Mouse (Mus musculus): ENCODE results near the gene Ccdc141. TPM values are rescaled to one million over a fixed set of nuclear protein-coding genes. Genes with fewer than 3 reads are reported as not detected.
A peak's percentile ranks its signal among the peaks of the same experiment; 100 is the strongest.

The Ccdc141 gene
- total RNA-seq, 4 experiments from 2014 or later, result 169 to 239 (median 208) TPM

GRCm38 (mm10) chr2:77061871-77062270, 108.6 kb downstream of the Ccdc141 start:
- peak; percentile 39 for DNase-seq (ENCODE audit: low spot score)

DNA sequence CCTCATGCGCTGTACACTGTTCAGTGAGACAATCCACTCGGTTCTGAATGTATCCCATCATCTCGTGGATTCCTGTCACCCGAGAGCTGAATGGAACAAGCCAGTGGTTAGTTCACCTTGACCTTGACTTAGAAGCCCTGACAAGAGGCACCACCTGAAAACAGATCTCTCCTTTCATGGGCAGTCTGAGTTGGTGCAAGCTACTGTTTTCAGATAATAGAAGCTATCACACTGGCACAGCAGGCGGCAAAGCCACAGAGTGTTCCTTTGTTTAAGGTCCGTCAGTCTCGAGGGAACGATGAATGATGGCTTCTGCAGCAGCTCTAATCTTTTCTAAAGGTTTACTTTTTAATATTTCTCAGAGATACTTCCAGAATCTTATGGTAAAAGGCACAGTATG, 110.8 kb downstream of the Ccdc141 start:
- no peak for DNase-seq (ENCODE audit: low spot score)

DNA sequence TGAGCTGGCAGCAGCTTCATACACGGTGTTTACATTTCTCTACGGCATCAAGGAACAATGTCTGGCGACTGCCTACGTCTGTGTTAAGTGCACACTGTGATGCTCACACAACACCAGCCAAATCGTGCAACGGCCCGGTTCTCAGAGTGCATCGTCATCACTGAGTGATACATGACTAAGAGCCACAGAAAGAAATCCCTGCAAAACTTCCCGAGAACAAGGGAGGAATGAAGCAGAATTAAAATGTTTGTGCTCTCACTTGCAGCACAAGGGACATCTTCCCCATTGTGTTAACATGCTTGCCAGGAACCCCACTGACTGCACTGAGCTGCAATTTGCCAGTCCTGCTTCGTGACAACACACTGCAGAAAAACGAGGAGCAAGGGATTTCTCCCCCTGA, 114.1 kb downstream of the Ccdc141 start:
- DNase-seq (ENCODE audit: low spot score), result no peak

- DNase-seq (ENCODE audit: low spot score), result no peak
Observed at GRCm38 (mm10) chr2:77042912-77043311, 127.5 kb downstream of the Ccdc141 start.

GRCm38 (mm10) chr2:77039683-77040082, 130.8 kb downstream of the Ccdc141 start:
- no peak for DNase-seq (ENCODE audit: low spot score)

DNA sequence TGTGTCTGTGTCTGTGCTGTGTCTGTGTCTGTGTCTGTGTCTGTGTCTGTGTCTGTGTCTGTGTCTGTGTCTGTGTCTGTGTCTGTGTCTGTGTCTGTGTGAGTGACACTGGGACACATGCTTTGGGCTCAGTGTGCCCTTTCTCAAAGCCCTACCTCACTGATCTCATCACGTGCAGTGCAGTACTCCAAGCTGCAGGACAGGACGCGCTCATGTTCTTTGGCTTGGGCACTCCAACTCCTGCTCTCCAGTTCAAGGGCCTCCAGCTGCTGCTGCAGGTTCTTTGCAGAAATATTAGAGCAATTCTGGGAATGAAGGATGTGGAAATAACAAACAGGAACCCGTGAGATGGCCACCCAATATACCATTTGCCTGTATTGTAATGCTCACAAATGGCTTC, 131.2 kb downstream of the Ccdc141 start:
- no peak for DNase-seq (ENCODE audit: low spot score)

- no peak for DNase-seq (ENCODE audit: low spot score)
Observed at GRCm38 (mm10) chr2:77037211-77037610, 133.2 kb downstream of the Ccdc141 start.

GRCm38 (mm10) chr2:77034112-77034511, 136.3 kb downstream of the Ccdc141 start:
- DNase-seq (ENCODE audit: low spot score), result peak; percentile 40

DNA sequence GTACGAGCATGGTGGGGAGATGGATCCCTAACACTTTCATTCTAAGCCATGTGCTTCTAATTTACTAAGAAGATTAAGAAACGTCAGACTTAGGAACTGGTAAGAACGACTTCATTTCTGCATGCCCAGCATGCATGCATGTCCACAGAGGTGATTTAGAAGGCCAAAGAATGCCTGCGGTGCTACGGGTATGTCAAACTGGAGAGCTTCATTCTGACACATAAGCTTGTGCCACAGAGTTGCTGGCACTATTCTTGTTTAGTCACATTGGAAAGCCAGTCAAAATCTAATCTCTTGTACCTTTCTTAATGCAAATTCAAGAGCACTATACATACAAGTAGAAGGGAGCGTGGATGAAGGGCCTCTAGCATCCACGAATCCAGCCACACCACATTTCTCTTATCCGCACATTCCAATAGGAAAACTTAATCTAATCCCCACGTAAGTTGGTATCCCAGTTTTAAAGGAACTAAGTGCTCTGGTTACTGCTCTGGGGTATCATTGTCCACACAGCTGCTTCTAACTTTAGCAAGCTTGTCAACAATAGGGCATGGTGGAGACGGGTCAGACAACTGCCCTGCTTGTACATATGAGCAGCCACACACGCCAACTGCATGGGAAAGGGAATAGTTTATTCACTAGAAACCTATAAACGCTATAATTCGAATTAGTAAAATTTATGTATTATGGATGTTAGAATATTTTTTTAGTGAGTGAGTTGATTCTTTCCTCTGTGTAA, 136.9 kb downstream of the Ccdc141 start:
- peak; percentile 20 for DNase-seq (ENCODE audit: low spot score)

- DNase-seq (ENCODE audit: low spot score), result no peak
Observed at GRCm38 (mm10) chr2:77020649-77021048, 149.8 kb downstream of the Ccdc141 start.

DNA sequence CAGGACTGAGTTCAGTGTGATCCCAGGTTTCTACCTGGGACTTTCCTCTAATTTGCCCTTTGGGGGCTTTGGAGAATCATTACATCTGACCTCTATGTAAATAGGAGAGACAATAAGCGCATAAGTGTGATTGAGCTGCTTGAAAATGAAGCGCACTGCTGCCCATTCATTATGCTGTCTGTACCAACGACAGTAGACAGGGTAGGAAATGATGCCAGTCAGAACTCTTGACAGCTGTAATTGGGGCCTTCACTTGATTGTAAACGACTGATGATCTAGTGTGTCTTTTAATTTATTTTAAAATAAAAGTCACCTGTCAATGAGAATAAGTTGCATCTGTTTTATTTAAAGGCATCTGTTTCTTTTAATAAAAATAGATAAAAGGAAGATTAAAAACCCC, 152.7 kb downstream of the Ccdc141 start:
- no peak for DNase-seq (ENCODE audit: low spot score)

DNA sequence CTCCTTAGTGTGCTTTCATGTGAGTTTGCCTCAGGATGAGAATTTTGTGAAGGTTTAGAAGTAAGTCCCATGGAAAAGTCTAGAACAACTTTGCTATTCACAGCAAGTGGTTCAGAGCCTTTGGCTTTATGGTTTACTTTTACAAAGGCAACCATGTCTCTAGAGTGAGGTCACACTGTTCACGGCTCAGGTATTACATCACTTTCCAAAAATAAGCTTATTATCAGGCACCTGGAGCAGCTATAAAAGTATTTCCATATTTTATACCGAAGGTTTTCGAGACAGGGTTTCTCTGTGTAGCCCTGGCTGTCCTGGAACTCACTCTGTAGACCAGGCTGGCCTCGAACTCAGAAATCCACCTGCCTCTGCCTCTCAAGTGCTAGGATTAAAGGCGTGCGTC, 157.0 kb downstream of the Ccdc141 start:
- DNase-seq (ENCODE audit: low spot score), result peak; percentile 23

GRCm38 (mm10) chr2:77011981-77012380, 158.5 kb downstream of the Ccdc141 start:
- peak; percentile 23 for DNase-seq (ENCODE audit: low spot score)

GRCm38 (mm10) chr2:77007015-77007414, 163.4 kb downstream of the Ccdc141 start:
- no peak for DNase-seq (ENCODE audit: low spot score)

DNA sequence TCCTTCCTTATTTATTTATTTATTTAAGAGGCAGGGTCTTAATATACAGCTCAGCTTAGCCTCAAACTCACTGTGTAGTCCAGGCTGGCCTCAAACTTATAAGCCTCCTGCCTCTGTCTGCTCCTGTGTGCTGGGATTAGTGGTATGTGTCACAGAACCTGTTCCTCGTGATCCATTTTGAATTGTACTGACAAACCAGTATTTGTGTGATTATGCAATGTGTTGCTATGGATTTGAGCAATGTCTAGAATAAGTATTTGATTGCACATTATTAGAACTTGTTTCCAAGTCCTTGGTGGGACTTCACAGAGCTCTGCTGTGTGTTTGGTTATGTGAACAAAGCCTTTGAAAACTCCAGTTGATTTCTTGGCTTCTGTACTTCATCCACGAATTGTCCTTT, 167.3 kb downstream of the Ccdc141 start:
- no peak for DNase-seq (ENCODE audit: low spot score)

DNA sequence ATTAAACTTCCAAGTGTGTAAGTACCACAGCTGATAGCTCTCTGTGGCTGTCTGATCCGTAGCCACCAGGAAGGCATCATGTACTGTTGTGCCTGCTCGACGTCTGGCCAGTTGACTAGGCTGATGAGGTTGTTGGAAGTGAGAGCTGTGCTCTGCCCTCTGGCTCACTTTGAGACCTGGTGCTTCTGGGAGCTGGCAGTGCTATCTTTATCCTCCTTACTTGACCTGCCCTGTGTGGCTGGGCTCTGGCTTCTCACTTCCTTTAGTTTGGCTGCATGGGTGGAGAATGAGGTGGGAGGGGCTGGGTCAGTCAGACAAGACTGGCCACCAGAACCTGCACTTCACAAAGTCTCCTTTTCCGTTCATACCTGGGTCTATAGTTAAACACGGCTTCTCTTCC, 172.1 kb downstream of the Ccdc141 start:
- peak; percentile 55 for DNase-seq (ENCODE audit: low spot score)

GRCm38 (mm10) chr2:76992493-76993201, 177.8 kb downstream of the Ccdc141 start:
- DNase-seq (ENCODE audit: low spot score), result no peak

GRCm38 (mm10) chr2:76987317-76987716, 183.1 kb downstream of the Ccdc141 start:
- DNase-seq (ENCODE audit: low spot score), result no peak

DNA sequence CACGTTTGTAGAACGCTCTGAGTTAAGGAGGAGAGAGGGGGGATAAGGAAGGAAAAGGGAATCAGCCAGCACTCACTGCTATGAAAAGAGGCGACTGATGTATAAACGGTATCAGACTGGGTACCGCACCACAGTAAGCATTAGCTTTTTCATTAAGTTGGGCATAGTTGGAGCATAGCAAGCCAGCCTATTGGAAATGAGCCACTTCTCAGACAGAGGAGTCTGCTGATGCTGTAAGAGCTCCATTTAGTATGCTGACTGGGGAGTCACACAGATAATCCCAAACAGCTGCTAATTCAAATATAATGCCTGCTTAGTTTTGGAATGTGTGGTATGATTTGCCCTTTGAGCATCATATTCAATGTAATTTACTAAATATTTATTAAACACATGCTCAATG, 186.1 kb downstream of the Ccdc141 start:
- no peak for DNase-seq (ENCODE audit: low spot score)

- no peak for DNase-seq (ENCODE audit: low spot score)
Observed at GRCm38 (mm10) chr2:76983601-76984000, 186.8 kb downstream of the Ccdc141 start.

DNA sequence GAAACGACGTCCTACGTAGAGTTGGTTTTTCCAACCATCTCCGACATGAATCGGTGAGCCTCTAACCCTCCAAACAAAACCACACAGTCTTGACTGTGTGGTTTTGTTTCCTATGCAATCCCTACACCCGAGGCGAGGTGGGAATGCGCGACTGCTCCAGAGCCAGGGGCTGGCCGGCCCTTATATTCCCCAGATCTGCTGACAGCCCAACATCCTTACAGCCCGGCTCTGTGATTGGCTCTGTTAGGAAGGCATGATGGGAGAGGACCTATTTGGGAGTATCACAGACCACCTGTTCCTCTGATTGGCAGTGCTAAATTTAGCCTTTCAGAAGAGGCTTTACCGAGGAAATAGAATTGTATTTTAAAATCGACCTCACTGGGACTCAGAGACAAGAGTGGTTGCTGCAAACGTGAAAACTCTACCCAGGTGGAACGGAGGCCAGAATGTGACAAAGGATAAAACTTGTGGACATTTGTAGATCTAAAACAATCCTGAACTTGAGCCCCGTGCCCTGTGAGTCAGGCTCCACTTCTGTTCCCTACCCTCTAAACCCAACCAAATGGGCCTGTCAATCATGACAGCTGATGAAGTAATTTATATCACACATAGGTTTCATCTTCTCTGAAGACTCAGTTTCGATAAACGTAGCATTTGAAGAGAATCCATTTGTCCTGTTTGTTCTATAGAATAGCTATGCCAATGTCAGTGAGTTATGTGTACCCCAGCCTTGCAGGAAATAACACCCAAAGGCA, 187.9 kb downstream of the Ccdc141 start, which contains the start of gene Ttn:
TSS of gene Ttn (minus strand) at position 157 of the 755 bp plus-strand sequence.
- DNase-seq (ENCODE audit: low spot score), result peak; percentile 70

- DNase-seq (ENCODE audit: low spot score), result peak; percentile 53
Observed at GRCm38 (mm10) chr2:76981717-76982116, 188.7 kb downstream of the Ccdc141 start.
